Comparison of ENCODE assay signal across 24 mouse cellular contexts in genomic region chr7:40786758-40787157, GRCm38 (mm10).
A peak's percentile ranks its signal among the peaks of the same experiment; 100 is the strongest.
DNase-seq lines count a peak whose midpoint lies in the region; ATAC-seq and TF ChIP-seq lines count a peak whose summit lies in the region.
"Had no signal": no experiment of that assay in that cellular context is flagged by ENCODE, and none has a peak within 500 bp of the region (broad histone marks: within the 10 kb centered on the region; RNA-seq: fewer than 3 reads in every experiment).

No protein-coding gene starts in this region.

- H3K27me3 ChIP-seq in hindbrain, postnatal 0 days (ENCODE audit: insufficient read depth, low read length): no peaks in the 10 kb centered on the region
- H3K27me3 ChIP-seq in hindbrain, embryonic 13.5 days: no peaks in the 10 kb centered on the region
- H3K27me3 ChIP-seq in thymus, adult 2 months (ENCODE audit: control insufficient read depth, insufficient read depth, low read length): no peaks in the 10 kb centered on the region
- H3K27me3 ChIP-seq: limb, embryonic 15.5 days; lung, embryonic 15.5 days; megakaryocyte, embryonic 14.5 days; midbrain, embryonic 13.5 days; neural tube, embryonic 13.5 days had no signal

- TF ChIP-seq CTCF in hindbrain, postnatal 0 days (IDR thresholded peaks at IDR 0.05; ENCODE audit: low read depth): peak; percentile 24; the same call in 1 of the 2 replicates
- TF ChIP-seq CTCF in thymus, adult 2 months (IDR thresholded peaks at IDR 0.05; ENCODE audit: borderline replicate concordance, control insufficient read depth, extremely low read depth, insufficient read depth, low read length, poor library complexity): no peak

- no peaks in the 10 kb centered on the region for H3K9me3 ChIP-seq in hindbrain, postnatal 0 days (ENCODE audit: low read length)
- no peaks in the 10 kb centered on the region for H3K9me3 ChIP-seq in hindbrain, embryonic 13.5 days
- H3K9me3 ChIP-seq: embryonic facial prominence, embryonic 10.5 days; limb, embryonic 15.5 days; lung, embryonic 15.5 days; midbrain, embryonic 13.5 days; neural tube, embryonic 13.5 days had no signal

- ATAC-seq in hindbrain, postnatal 0 days: no peak
- no peak for ATAC-seq in hindbrain, embryonic 13.5 days (ENCODE audit: low FRiP score)
- ATAC-seq: forebrain, embryonic 16.5 days; midbrain, embryonic 13.5 days had no signal

- no peak overlapping the region for H3K27ac ChIP-seq in hindbrain, postnatal 0 days
- H3K27ac ChIP-seq in hindbrain, embryonic 13.5 days: no peak overlapping the region
- no peak overlapping the region for H3K27ac ChIP-seq in thymus, adult 2 months (ENCODE audit: control insufficient read depth, insufficient read depth, low read length)
- H3K27ac ChIP-seq: embryonic facial prominence, embryonic 10.5 days; hindbrain, embryonic 14.5 days; limb, embryonic 15.5 days; liver, embryonic 14.5 days; lung, embryonic 15.5 days; midbrain, embryonic 13.5 days; neural tube, embryonic 13.5 days had no signal

- no peaks in the 10 kb centered on the region for H3K36me3 ChIP-seq in hindbrain, postnatal 0 days (ENCODE audit: insufficient read depth, low read length)
- H3K36me3 ChIP-seq in hindbrain, embryonic 13.5 days: no peaks in the 10 kb centered on the region
- no peaks in the 10 kb centered on the region for H3K36me3 ChIP-seq in thymus, adult 2 months (ENCODE audit: control insufficient read depth, insufficient read depth, low read length)
- H3K36me3 ChIP-seq: embryonic facial prominence, embryonic 10.5 days; limb, embryonic 15.5 days; lung, embryonic 15.5 days; midbrain, embryonic 13.5 days; neural tube, embryonic 13.5 days had no signal

- no peak overlapping the region for H3K4me2 ChIP-seq in hindbrain, postnatal 0 days (ENCODE audit: low read depth, low read length)
- H3K4me2 ChIP-seq in hindbrain, embryonic 13.5 days: no peak overlapping the region
- H3K4me2 ChIP-seq: hindbrain, embryonic 14.5 days; limb, embryonic 15.5 days; lung, embryonic 15.5 days; midbrain, embryonic 13.5 days; neural tube, embryonic 13.5 days had no signal

- no peak for TF ChIP-seq POLR2A in thymus, adult 2 months (IDR thresholded peaks at IDR 0.05; ENCODE audit: control insufficient read depth, extremely low read depth, insufficient read depth, low read length, poor library complexity)

- no peak overlapping the region for H3K9ac ChIP-seq in hindbrain, postnatal 0 days (replicated peaks; ENCODE audit: low read length)
- no peak overlapping the region for H3K9ac ChIP-seq in hindbrain, embryonic 13.5 days
- H3K9ac ChIP-seq: hindbrain, embryonic 14.5 days; limb, embryonic 15.5 days; liver, embryonic 14.5 days; lung, embryonic 15.5 days; midbrain, embryonic 13.5 days; neural tube, embryonic 13.5 days had no signal

- no peak overlapping the region for H3K4me3 ChIP-seq in hindbrain, postnatal 0 days (ENCODE audit: low read length)
- no peak overlapping the region for H3K4me3 ChIP-seq in hindbrain, embryonic 13.5 days
- no peak overlapping the region for H3K4me3 ChIP-seq in thymus, adult 2 months (ENCODE audit: control insufficient read depth, insufficient read depth, low read length)
- H3K4me3 ChIP-seq: embryonic facial prominence, embryonic 10.5 days; limb, embryonic 15.5 days; lung, embryonic 15.5 days; megakaryocyte, embryonic 14.5 days; midbrain, embryonic 13.5 days; neural tube, embryonic 13.5 days had no signal

- DNase-seq in embryo, embryonic 10.5 days (ENCODE audit: low spot score): peak; percentile 20
- no peak for DNase-seq in embryo, embryonic 9.5 days (ENCODE audit: extremely low spot score)
- DNase-seq in hindbrain, postnatal 0 days (ENCODE audit: low spot score): no peak
- DNase-seq in thymus, postnatal 4 days: peak; percentile 13
- DNase-seq in thymus, adult 2 months: no peak
- no peak for DNase-seq in gastrocnemius, postnatal 25 days
- DNase-seq: adrenal gland, postnatal 10 days; cerebellum, adult 8-10 months; heart, postnatal 36 days; kidney, adult 9 months; left cerebral cortex, postnatal 4 days; lung, postnatal 36 days; retina, postnatal 1 day; thymus, postnatal 25 days had no signal

- 74% methylated on average over 2 of the region's 2 CpGs for WGBS in hindbrain, postnatal 0 days
- 81% methylated on average over 2 of the region's 2 CpGs for WGBS in hindbrain, embryonic 13.5 days
- WGBS in thymus, adult 2 months: 73% methylated on average over 2 of the region's 2 CpGs

- H3K4me1 ChIP-seq in hindbrain, postnatal 0 days (ENCODE audit: insufficient read depth, low read length): no peaks in the 10 kb centered on the region
- no peaks in the 10 kb centered on the region for H3K4me1 ChIP-seq in hindbrain, embryonic 13.5 days (replicated peaks)
- no peaks in the 10 kb centered on the region for H3K4me1 ChIP-seq in thymus, adult 2 months (replicated peaks; ENCODE audit: control insufficient read depth, insufficient read depth, low read length)
- H3K4me1 ChIP-seq: limb, embryonic 15.5 days; lung, embryonic 15.5 days; megakaryocyte, embryonic 14.5 days; midbrain, embryonic 13.5 days; neural tube, embryonic 13.5 days had no signal

Comparison
In these comparisons a context has a peak if more than half of its experiments do, and no peak if none do; other contexts are left out.
1. DNase-seq: peak in embryo, embryonic 10.5 days (single experiment) and thymus, postnatal 4 days (single experiment); none in embryo, embryonic 9.5 days (single experiment), hindbrain, postnatal 0 days (single experiment), thymus, adult 2 months (single experiment) and gastrocnemius, postnatal 25 days (single experiment).